Mouse (Mus musculus) C2C12 (cell line): ENCODE data around the gene Prss33. TPM values are rescaled to one million over a fixed set of nuclear protein-coding genes. Genes with fewer than 3 reads are reported as not detected.

Source experiments
- H3K27me3 ChIP-seq: one replicate; pipeline ENCODE4 v1.6.1; 2011; ENCODE audit not compliant: control insufficient read depth, insufficient read depth, insufficient read length
- H3K36me3 ChIP-seq: one replicate; pipeline ENCODE4 v1.6.1; 2011; ENCODE audit not compliant: control insufficient read depth, insufficient read depth
- H3K4me3 ChIP-seq: one replicate; pipeline ENCODE4 v1.5.1; 2011; ENCODE audit warnings: mild to moderate bottlenecking, control low read depth; ENCODE audit not compliant: poor library complexity, insufficient read depth, severe bottlenecking
- H3K79me2 ChIP-seq: one replicate; pipeline ENCODE4 v1.6.1; 2011; ENCODE audit not compliant: control insufficient read depth, insufficient read depth
- H3K79me3 ChIP-seq: one replicate; pipeline ENCODE4 v1.6.1; 2011; ENCODE audit warnings: low read depth, control low read depth
- H3ac ChIP-seq: one replicate; pipeline ENCODE3; 2011; ENCODE audit warnings: low read depth; ENCODE audit not compliant: control insufficient read depth, insufficient read length
- CEBPB ChIP-seq: IDR thresholded peaks from one replicate; pipeline ENCODE4 v1.6.1; 2011; ENCODE audit warnings: low read depth, mild to moderate bottlenecking, control low read depth, moderate library complexity
- CTCF ChIP-seq: IDR thresholded peaks from one replicate; pipeline ENCODE4 v1.5.1; 2011; ENCODE audit not compliant: control insufficient read depth, insufficient read depth, insufficient read length
- FOSL1 ChIP-seq: IDR thresholded peaks from one replicate; pipeline ENCODE4 v1.8.0; 2011; ENCODE audit warnings: mild to moderate bottlenecking, low read length; ENCODE audit not compliant: poor library complexity, insufficient read depth, severe bottlenecking
- MAX ChIP-seq: IDR thresholded peaks from one replicate; pipeline ENCODE4 v1.6.1; 2011; ENCODE audit warnings: mild to moderate bottlenecking, control low read depth
- MYOD1 ChIP-seq: IDR thresholded peaks from one replicate; pipeline ENCODE4 v1.6.1; 2011; ENCODE audit warnings: low read depth; ENCODE audit not compliant: control insufficient read depth, insufficient read length
- MYOG ChIP-seq: IDR thresholded peaks from one replicate; pipeline ENCODE4 v1.6.1; 2011; ENCODE audit not compliant: control insufficient read depth, insufficient read length; ENCODE audit errors: extremely low read depth
- USF1 ChIP-seq: IDR thresholded peaks from one replicate; pipeline ENCODE4 v1.6.1; 2011; ENCODE audit warnings: low read depth, mild to moderate bottlenecking, control low read depth, moderate library complexity
- polyA plus RNA-seq: library from polyadenylated mRNA; unstranded; fragments of >200 nt; fragmentation: generic; extraction: Trizol; gene quantifications from one replicate; pipeline ENCODE4 v1.2.1, GENCODE M21; 2012; ENCODE audit warnings: missing spikeins

The Prss33 gene
- polyA plus RNA-seq, 1 experiment: not detected

DNA sequence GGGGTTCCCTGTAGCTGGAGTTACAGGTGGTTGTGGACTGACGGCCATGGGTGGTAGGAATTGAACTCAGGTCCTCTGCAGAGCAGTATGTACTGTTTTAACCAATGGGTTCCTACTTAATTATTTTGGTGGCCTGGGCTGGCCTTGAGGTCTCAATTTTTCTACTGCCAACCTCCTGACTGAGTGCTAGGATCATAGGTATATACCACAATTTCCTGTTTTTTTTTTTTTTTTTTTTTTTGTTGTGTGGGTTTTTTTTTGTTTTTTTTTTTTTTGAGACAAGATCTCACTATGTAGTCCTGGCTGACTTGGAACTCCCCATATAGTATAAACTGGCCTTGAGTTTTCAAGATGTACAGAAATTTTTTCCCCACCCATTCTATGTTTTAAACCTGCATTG, 4.7 kb downstream of the Prss33 start:
- peaks cover 14% of the 10 kb centered on the region for H3K27me3 ChIP-seq
- peaks cover 12% of the 10 kb centered on the region for H3K36me3 ChIP-seq
- no peak overlapping the region for H3ac ChIP-seq
- no peak for TF ChIP-seq USF1
- TF ChIP-seq FOSL1: no peak
- TF ChIP-seq MYOG: no peak
- TF ChIP-seq CEBPB: no peak
- no peak for TF ChIP-seq MAX
- no peak for TF ChIP-seq MYOD1
- TF ChIP-seq CTCF: no peak
- H3K79me2 ChIP-seq: peaks cover 26% of the 10 kb centered on the region
- peaks cover 14% of the 10 kb centered on the region for H3K79me3 ChIP-seq
- H3K4me3 ChIP-seq: no peak overlapping the region

DNA sequence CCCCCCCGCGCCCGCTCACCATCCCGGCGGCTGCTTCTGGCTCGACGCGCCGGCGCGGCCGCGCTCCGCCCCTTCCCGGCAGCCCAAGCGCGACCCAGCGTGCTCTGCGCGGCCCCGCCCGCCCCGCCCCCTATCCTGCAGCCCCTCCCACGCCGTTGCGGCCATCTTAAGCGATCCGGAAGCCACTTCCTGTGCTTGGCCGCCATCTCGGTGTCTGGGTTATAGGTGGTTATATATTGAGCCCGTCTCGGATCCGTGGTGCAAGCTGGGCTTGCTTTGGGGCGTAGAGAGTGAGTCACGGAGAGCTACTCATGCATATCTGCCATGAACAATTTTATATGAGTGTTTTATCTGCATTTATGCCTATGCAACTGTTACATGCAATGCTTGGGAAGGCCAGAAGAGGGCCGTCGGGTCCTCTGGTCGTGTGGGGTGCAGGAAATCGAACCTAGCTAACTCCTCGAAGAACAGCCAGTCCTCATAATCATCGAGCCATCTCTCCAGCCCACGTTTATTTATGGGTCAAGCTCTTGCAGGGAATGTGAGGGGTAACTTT, 6.7 kb downstream of the Prss33 start, which contains the start of gene Elob:
Elob (minus strand) TSS at position 73 of the 556 bp plus-strand sequence.
- Histone ChIP-seq H3K4me3 (peak within 1 kb of the TSS; percentile 87), H3K79me2 (peaks cover 29% of the 10 kb centered on the region), H3K27me3 (no peaks in the 10 kb centered on the region), H3K36me3 (peaks cover 31% of the 10 kb centered on the region), H3K79me3 (peaks cover 14% of the 10 kb centered on the region), H3ac (peak within 1 kb of the TSS; percentile 98)
- no peak for TF ChIP-seq CTCF
- no peak for TF ChIP-seq MYOD1
- no peak for TF ChIP-seq MYOG
- TF ChIP-seq MAX: no peak
- TF ChIP-seq USF1: no peak
- TF ChIP-seq CEBPB: no peak
- TF ChIP-seq FOSL1: no peak

GRCm38 (mm10) chr17:23828271-23829001, 7.4 kb downstream of the Prss33 start:
- Histone ChIP-seq H3K79me2 (peaks cover 30% of the 10 kb centered on the region), H3ac (peak overlapping the region; percentile 98), H3K27me3 (no peaks in the 10 kb centered on the region), H3K36me3 (peaks cover 38% of the 10 kb centered on the region), H3K79me3 (peaks cover 14% of the 10 kb centered on the region), H3K4me3 (peak overlapping the region; percentile 87)
- no peak for TF ChIP-seq CTCF
- TF ChIP-seq FOSL1: no peak
- no peak for TF ChIP-seq MYOG
- TF ChIP-seq MAX: no peak
- TF ChIP-seq MYOD1: no peak
- no peak for TF ChIP-seq USF1
- no peak for TF ChIP-seq CEBPB

DNA sequence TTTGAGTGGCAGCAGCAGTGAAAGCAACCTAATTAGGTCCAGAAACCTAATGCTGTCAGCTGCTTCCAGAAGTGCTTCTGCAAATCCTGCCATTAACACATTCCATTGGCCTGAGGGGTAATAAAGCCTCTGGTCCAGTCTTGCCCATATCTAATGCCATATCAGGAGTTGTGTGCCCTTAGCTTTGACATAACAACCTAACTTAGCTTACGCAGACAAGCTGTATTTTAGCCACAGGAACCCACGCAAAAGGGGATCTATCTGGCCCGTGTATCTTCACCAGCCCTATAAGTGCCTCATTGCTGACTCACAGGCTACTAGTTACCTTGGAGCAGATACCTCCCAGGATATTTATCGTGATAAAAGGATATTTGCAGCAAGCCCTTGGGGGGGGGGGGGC, 10.3 kb downstream of the Prss33 start:
- Histone ChIP-seq H3K79me3 (peaks cover 23% of the 10 kb centered on the region), H3K36me3 (peaks cover 63% of the 10 kb centered on the region), H3ac (no peak overlapping the region), H3K4me3 (no peak overlapping the region), H3K79me2 (peaks cover 56% of the 10 kb centered on the region), H3K27me3 (no peaks in the 10 kb centered on the region)
- TF ChIP-seq CTCF (no peak), FOSL1 (no peak), CEBPB (no peak)

- peaks cover 40% of the 10 kb centered on the region for H3K79me3 ChIP-seq
- H3ac ChIP-seq: no peak overlapping the region
- peaks cover 74% of the 10 kb centered on the region for H3K79me2 ChIP-seq
- H3K36me3 ChIP-seq: peaks cover 83% of the 10 kb centered on the region
- no peak overlapping the region for H3K4me3 ChIP-seq
- no peaks in the 10 kb centered on the region for H3K27me3 ChIP-seq
- TF ChIP-seq CTCF (no peak), MYOD1 (no peak), MYOG (no peak)
These were observed 12.2 kb downstream of the Prss33 start for GRCm38 (mm10) chr17:23823614-23824013.

GRCm38 (mm10) chr17:23823018-23823417, 12.8 kb downstream of the Prss33 start:
- Histone ChIP-seq H3K27me3 (no peaks in the 10 kb centered on the region), H3K4me3 (no peak overlapping the region), H3K79me2 (peaks cover 74% of the 10 kb centered on the region), H3K36me3 (peaks cover 89% of the 10 kb centered on the region), H3ac (no peak overlapping the region), H3K79me3 (peaks cover 41% of the 10 kb centered on the region)
- no peak for TF ChIP-seq CTCF
- no peak for TF ChIP-seq CEBPB
- no peak for TF ChIP-seq MAX
- no peak for TF ChIP-seq MYOD1
- no peak for TF ChIP-seq MYOG
- no peak for TF ChIP-seq FOSL1
- TF ChIP-seq USF1: no peak
